Mouse (Mus musculus) lung, postnatal 10 days (tissue): ENCODE results near the gene Sgpp1.
"Not testable (repeated sequence)": the region's sequence is repeated elsewhere in the genome, so short reads cannot be mapped to it uniquely, and the experiment has no call there.

Experiments
- DNase-seq: peaks from one replicate; pipeline ENCODE4 v3.0.0; 2021

Gene Sgpp1

GRCm38 (mm10) chr12:75731508-75731907 lies 4.0 kb downstream of the Sgpp1 start:
- DNase-seq, result no peak

GRCm38 (mm10) chr12:75730458-75730857 lies 5.1 kb downstream of the Sgpp1 start:
- DNase-seq, result no peak

- DNase-seq, result no peak
These were observed 5.7 kb downstream of the Sgpp1 start for GRCm38 (mm10) chr12:75729876-75730275.

- no peak for DNase-seq
These were observed 8.0 kb downstream of the Sgpp1 start for GRCm38 (mm10) chr12:75727333-75728125.

GRCm38 (mm10) chr12:75726349-75726861 lies 9.1 kb downstream of the Sgpp1 start:
- DNase-seq, result no peak

- DNase-seq, result no peak
These were observed 10.8 kb downstream of the Sgpp1 start for GRCm38 (mm10) chr12:75724621-75725324.

- DNase-seq, result no peak
These were observed 11.6 kb downstream of the Sgpp1 start for GRCm38 (mm10) chr12:75723839-75724463.

- no peak for DNase-seq
These were observed 13.6 kb downstream of the Sgpp1 start for GRCm38 (mm10) chr12:75721941-75722340.

- no peak for DNase-seq
These were observed 14.5 kb downstream of the Sgpp1 start for GRCm38 (mm10) chr12:75721006-75721405.

GRCm38 (mm10) chr12:75713596-75713995 lies 21.9 kb downstream of the Sgpp1 start:
- no peak for DNase-seq

GRCm38 (mm10) chr12:75712905-75713304 lies 22.6 kb downstream of the Sgpp1 start:
- DNase-seq, result not testable (repeated sequence)

- DNase-seq, result no peak
These were observed 24.7 kb downstream of the Sgpp1 start for GRCm38 (mm10) chr12:75710596-75711376.

- DNase-seq, result no peak
These were observed 26.0 kb downstream of the Sgpp1 start for GRCm38 (mm10) chr12:75709506-75709905.

GRCm38 (mm10) chr12:75706670-75707069 lies 28.9 kb downstream of the Sgpp1 start:
- no peak for DNase-seq

- no peak for DNase-seq
These were observed 32.8 kb downstream of the Sgpp1 start for GRCm38 (mm10) chr12:75702739-75703122.

- no peak for DNase-seq
These were observed 33.3 kb downstream of the Sgpp1 start for GRCm38 (mm10) chr12:75702084-75702738.

GRCm38 (mm10) chr12:75701173-75702083 lies 34.1 kb downstream of the Sgpp1 start:
- DNase-seq, result peak; percentile 31

- no peak for DNase-seq
These were observed 36.8 kb downstream of the Sgpp1 start for GRCm38 (mm10) chr12:75698692-75699091.

GRCm38 (mm10) chr12:75695845-75696244 lies 39.7 kb downstream of the Sgpp1 start:
- DNase-seq, result not testable (repeated sequence)

GRCm38 (mm10) chr12:75689003-75689402 lies 46.5 kb downstream of the Sgpp1 start:
- DNase-seq, result no peak

GRCm38 (mm10) chr12:75687314-75687713 lies 48.2 kb downstream of the Sgpp1 start:
- DNase-seq, result no peak
